Mouse (Mus musculus) limb, embryonic 14.5 days (tissue): ENCODE results near the gene Anxa4. TPM values are rescaled to one million over a fixed set of nuclear protein-coding genes. Genes with fewer than 3 reads are reported as not detected.

Experiments used
- ATAC-seq: fragments of 200-750 bp; cut with Nextera tagmentation; 2 replicates; pipeline ENCODE4 v1.8.0; 2017; ENCODE audit warnings: low read depth, moderate number of reproducible peaks, moderate TSS enrichment; ENCODE audit not compliant: low FRiP score
- DNase-seq: peaks from one replicate; pipeline ENCODE4 v3.0.0-alpha.2; 2015; ENCODE audit warnings: low spot score
- H3K27ac ChIP-seq: fragments of 300-500 bp; sonication (generic); replicated peaks from 2 replicates; pipeline ENCODE4 v1.5.1; 2014; ENCODE audit warnings: low read depth, mild to moderate bottlenecking, low read length, moderate library complexity, mixed read lengths
- H3K27me3 ChIP-seq: fragments of 300-500 bp; sonication (generic); 2 replicates; pipeline ENCODE4 v1.6.1; 2014; ENCODE audit warnings: low read length, mixed read lengths; ENCODE audit not compliant: control insufficient read depth, insufficient read depth
- H3K36me3 ChIP-seq: fragments of 300-500 bp; sonication (generic); 2 replicates; pipeline ENCODE4 v1.6.1; 2014; ENCODE audit warnings: mild to moderate bottlenecking, low read length, moderate library complexity, mixed read lengths; ENCODE audit not compliant: control insufficient read depth, insufficient read depth
- H3K4me1 ChIP-seq: fragments of 300-500 bp; sonication (generic); 2 replicates; pipeline ENCODE4 v1.6.1; 2014; ENCODE audit warnings: antibody characterized with exemption, low read length, mixed read lengths; ENCODE audit not compliant: control insufficient read depth, insufficient read depth
- H3K4me2 ChIP-seq: fragments of 300-500 bp; sonication (generic); replicated peaks from 2 replicates; pipeline ENCODE4 v1.6.1; 2014; ENCODE audit warnings: low read depth, mild to moderate bottlenecking, low read length, moderate library complexity; ENCODE audit not compliant: severe bottlenecking
- H3K4me3 ChIP-seq: fragments of 300-500 bp; sonication (generic); replicated peaks from 2 replicates; pipeline ENCODE4 v1.5.1; 2014; ENCODE audit warnings: low read length
- H3K9ac ChIP-seq: fragments of 300-500 bp; sonication (generic); 2 replicates; pipeline ENCODE4 v1.6.1; 2014; ENCODE audit warnings: mild to moderate bottlenecking, low read depth, low read length, moderate library complexity; ENCODE audit not compliant: severe bottlenecking
- H3K9me3 ChIP-seq: fragments of 300-500 bp; sonication (generic); 2 replicates; pipeline ENCODE4 v1.6.1; 2016; ENCODE audit warnings: low read length; ENCODE audit not compliant: control insufficient read depth
- POLR2A ChIP-seq: fragments of 200-500 bp; IDR thresholded peaks from 2 replicates; pipeline ENCODE4 v1.8.0; 2012; ENCODE audit warnings: inconsistent platforms, mild to moderate bottlenecking, moderate library complexity, borderline replicate concordance; ENCODE audit not compliant: insufficient read depth, insufficient read length; ENCODE audit errors: extremely low read depth
- WGBS: fragments of 180-500 bp; shearing (Covaris S2); extraction: QIAGEN DNeasy Blood & Tissue Kit; methylation state at CpG from one replicate; pipeline ENCODE4 v1.1.7; 2014; 5-methylcytosine and 5-hydroxymethylcytosine counted together
- polyA plus RNA-seq, 2 experiments: library from polyadenylated mRNA; depleted of rRNA in 1 of 2; stranded (reverse) in 1 of 2; unstranded in 1 of 2; fragments of >200 nt; fragmentation: Nextera tagmentation in 1 of 2; extraction: Ambion mirVana in 1 of 2; gene quantifications; 2 replicates each; pipeline versions ENCODE4 v1.2.1 to v1.2.3; 2012 to 2014

Anxa4 gene
- polyA plus RNA-seq, 2 experiments = 28.3 to 45.6 TPM

DNA sequence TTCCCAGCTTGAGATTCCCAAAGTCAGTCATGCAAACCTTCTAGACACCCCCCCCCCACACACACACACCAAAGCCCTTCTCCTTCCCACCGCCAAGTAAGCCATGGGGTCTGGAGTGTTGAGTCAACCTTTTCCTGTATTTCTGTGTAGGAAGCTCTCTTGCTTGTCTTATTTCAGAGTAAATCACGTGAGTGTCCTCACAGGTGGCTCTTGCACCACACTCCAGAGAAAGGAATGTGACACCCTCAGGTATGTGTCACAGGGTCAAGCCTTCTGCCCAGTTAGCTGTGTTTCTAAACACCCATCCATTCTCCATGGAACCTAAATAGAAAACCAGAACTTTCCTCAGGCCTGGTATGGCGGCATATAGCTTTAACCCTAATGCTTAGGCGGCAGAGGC is 24.4 kb downstream of the Anxa4 start:
- TF ChIP-seq POLR2A = no peak
- Histone ChIP-seq H3K27me3 (no peaks in the 10 kb centered on the region), H3K36me3 (no peaks in the 10 kb centered on the region), H3K4me1 (no peaks in the 10 kb centered on the region), H3K4me2 (no peak overlapping the region), H3K9ac (no peak overlapping the region), H3K9me3 (no peaks in the 10 kb centered on the region), H3K4me3 (no peak overlapping the region), H3K27ac (no peak overlapping the region)
- WGBS = 82% methylated on average over 4 of the region's 4 CpGs
- ATAC-seq (no peak), DNase-seq (no peak)

DNA sequence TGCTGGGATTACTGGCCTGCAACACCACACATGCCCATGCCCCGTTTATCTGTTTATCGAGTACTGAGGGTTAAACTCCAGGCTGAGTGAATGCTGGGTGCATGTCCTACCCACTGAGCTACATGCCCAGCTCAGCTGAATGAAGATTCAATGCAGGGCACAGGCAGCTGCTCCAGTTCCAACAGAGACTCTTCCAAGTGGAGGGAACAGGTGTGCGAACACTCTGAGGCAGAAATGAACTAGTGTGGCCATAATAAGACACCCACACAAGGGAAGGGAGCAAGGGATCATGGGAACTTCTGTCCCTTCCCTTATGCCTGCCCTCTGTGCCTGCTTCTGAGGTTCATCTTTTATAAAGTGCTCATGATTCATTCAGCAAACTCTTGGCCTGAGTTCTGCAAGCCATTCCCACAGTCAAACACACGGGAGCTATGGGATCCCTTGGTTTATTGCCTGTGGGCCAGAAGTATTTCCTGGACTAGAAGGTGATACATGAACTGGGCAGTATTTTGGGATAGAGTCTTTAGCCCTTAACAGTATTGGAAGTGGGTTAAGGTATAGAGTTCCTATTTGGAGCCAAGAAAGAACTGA is 25.1 kb downstream of the Anxa4 start:
- no peaks in the 10 kb centered on the region for H3K36me3 ChIP-seq
- H3K9me3 ChIP-seq = no peaks in the 10 kb centered on the region
- ATAC-seq = no peak
- no peak overlapping the region for H3K4me2 ChIP-seq
- 76% methylated on average over 4 of the region's 4 CpGs for WGBS
- H3K27me3 ChIP-seq = no peaks in the 10 kb centered on the region
- no peak for DNase-seq
- no peak overlapping the region for H3K27ac ChIP-seq
- H3K4me3 ChIP-seq = no peak overlapping the region
- no peak for TF ChIP-seq POLR2A
- H3K4me1 ChIP-seq = no peaks in the 10 kb centered on the region
- no peak overlapping the region for H3K9ac ChIP-seq

DNA sequence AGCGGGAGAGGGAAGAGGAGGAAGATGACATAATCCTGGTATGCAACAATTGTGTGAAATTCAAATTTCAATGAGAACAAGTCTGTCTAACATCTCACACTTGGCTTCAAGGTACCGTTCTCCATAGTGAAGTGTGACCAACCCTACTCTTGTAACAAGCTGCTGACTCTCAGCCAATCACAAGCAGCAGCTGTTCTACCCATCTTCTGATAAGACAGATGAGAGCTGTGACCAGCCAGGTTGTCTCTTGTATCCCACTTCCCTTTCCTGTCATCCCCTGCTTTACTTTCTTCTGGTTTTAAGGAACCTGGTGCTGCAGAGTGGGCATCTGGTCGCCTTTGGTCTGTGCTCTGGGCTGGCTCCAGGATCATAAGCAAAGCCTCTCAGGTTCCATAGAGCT is 25.9 kb downstream of the Anxa4 start:
- H3K27me3 ChIP-seq = no peaks in the 10 kb centered on the region
- no peak overlapping the region for H3K9ac ChIP-seq
- no peak for DNase-seq
- no peak for TF ChIP-seq POLR2A
- H3K36me3 ChIP-seq = no peaks in the 10 kb centered on the region
- no peak overlapping the region for H3K27ac ChIP-seq
- H3K4me3 ChIP-seq = no peak overlapping the region
- no peak for ATAC-seq
- no peaks in the 10 kb centered on the region for H3K4me1 ChIP-seq
- no peaks in the 10 kb centered on the region for H3K9me3 ChIP-seq
- H3K4me2 ChIP-seq = no peak overlapping the region
- WGBS = 70% methylated on average over 3 of the region's 3 CpGs

- Histone ChIP-seq H3K36me3 (no peaks in the 10 kb centered on the region; the same call in 1 of the 2 replicates), H3K9me3 (no peaks in the 10 kb centered on the region), H3K4me3 (no peak overlapping the region), H3K9ac (no peak overlapping the region), H3K27me3 (no peaks in the 10 kb centered on the region), H3K4me2 (no peak overlapping the region), H3K4me1 (no peaks in the 10 kb centered on the region), H3K27ac (no peak overlapping the region)
- WGBS = 62% methylated on average over 6 of the region's 6 CpGs
- ATAC-seq = no peak
- DNase-seq = no peak
- TF ChIP-seq POLR2A = no peak
Measured at GRCm38 (mm10) chr6:86765637-86766059, 27.7 kb downstream of the Anxa4 start.

DNA sequence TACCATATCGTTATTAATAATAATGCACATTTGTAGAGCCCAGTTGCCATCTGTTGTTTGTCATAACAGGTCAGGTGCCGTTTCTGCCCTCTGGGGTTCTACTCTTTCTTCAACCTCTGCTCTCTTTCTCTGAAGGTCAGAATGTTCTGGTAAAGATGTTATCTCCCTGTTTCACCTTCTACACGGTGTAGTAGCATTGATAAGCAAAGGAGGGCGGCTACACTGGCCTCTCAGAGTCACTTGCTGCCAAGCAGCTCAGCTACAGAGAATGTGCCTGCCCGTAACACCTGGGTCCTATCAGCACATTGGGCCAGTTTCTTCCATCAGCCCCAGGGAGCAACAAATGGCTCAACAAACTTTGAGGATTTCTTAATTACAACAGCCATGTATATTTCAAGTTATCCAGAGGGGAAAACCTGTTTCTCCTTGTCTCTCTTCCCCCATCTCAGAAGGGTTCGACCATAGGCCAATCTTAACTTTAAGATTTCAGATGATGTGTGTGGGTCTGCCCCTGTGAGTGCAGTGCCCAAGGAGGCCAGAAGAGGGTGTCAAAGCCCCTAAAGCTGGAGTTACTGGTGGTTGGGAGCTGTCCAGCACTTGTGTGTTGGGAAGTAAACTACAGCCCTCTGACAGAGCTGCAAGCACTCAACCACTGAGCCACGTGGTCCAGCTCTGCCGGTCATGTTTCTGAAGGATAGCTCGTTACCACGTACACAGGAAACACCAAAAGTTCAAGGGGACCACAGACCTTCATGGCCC is 39.1 kb downstream of the Anxa4 start:
- DNase-seq (no peak), ATAC-seq (no peak)
- no peak overlapping the region for H3K9ac ChIP-seq
- WGBS = 78% methylated on average over 10 of the region's 10 CpGs
- no peak overlapping the region for H3K4me3 ChIP-seq
- no peaks in the 10 kb centered on the region for H3K4me1 ChIP-seq
- no peak for TF ChIP-seq POLR2A
- no peaks in the 10 kb centered on the region for H3K27me3 ChIP-seq
- H3K4me2 ChIP-seq = no peak overlapping the region
- no peaks in the 10 kb centered on the region; the same call in 1 of the 2 replicates for H3K36me3 ChIP-seq
- no peaks in the 10 kb centered on the region for H3K9me3 ChIP-seq
- H3K27ac ChIP-seq = no peak overlapping the region
